Mouse (Mus musculus): ENCODE results near the gene Sec24d. TPM values are rescaled to one million over a fixed set of nuclear protein-coding genes. Genes with fewer than 3 reads are reported as not detected.

Sec24d gene
- polyA plus RNA-seq, 1 experiment from 2014 or later = 18.8 TPM

Other genes starting within 250 kb of the Sec24d start
- 0.15 and 0.28 TPM in 2 replicates for gene Myoz2, start 232.4 kb upstream of the Sec24d start, polyA plus RNA-seq (2016; fragmentation: Nextera tagmentation; extraction: Ambion mirVana)
- 0.89 and 0.96 TPM in 2 replicates for gene Synpo2, start 31.3 kb upstream of the Sec24d start, polyA plus RNA-seq (2016; fragmentation: Nextera tagmentation; extraction: Ambion mirVana)
- 12.7 and 13.4 TPM in 2 replicates for gene Mettl14, start 118.7 kb downstream of the Sec24d start, polyA plus RNA-seq (2016; fragmentation: Nextera tagmentation; extraction: Ambion mirVana)
- 0.55 and 0.92 TPM in 2 replicates for gene Prss12, start 179.5 kb downstream of the Sec24d start, polyA plus RNA-seq (2016; fragmentation: Nextera tagmentation; extraction: Ambion mirVana)